Mouse (Mus musculus): ENCODE results near the gene Zfp108. TPM values are rescaled to one million over a fixed set of nuclear protein-coding genes. Genes with fewer than 3 reads are reported as not detected.
"Not testable (repeated sequence)": the region's sequence is repeated elsewhere in the genome, so short reads cannot be mapped to it uniquely, and the experiment has no call there.

Zfp108 gene
- polyA plus RNA-seq, 1 experiment from 2014 or later: 1.5 TPM

- H3K4me3 ChIP-seq (ENCODE audit: low read depth, low read length); H3K9ac ChIP-seq (ENCODE audit: low read depth, low read length); ATAC-seq (replicated peaks; ENCODE audit: insufficient number of reproducible peaks, low FRiP score, low TSS enrichment); H3K9me3 ChIP-seq (replicated peaks; ENCODE audit: control insufficient read depth, low read length); H3K4me2 ChIP-seq; H3K27ac ChIP-seq (ENCODE audit: low read depth, low read length); H3K4me1 ChIP-seq (ENCODE audit: control insufficient read depth, insufficient read depth, low read length); H3K27me3 ChIP-seq (ENCODE audit: control insufficient read depth, insufficient read depth, low read length): not testable (repeated sequence)
- 80% methylated on average over 3 of the region's 3 CpGs for WGBS (ENCODE audit: insufficient replicate concordance)
- peaks cover 17% of the 10 kb centered on the region for H3K36me3 ChIP-seq (ENCODE audit: control insufficient read depth, insufficient read depth, low read length)
These were observed 24.2 kb downstream of the Zfp108 start for GRCm38 (mm10) chr7:24278771-24279170.

DNA sequence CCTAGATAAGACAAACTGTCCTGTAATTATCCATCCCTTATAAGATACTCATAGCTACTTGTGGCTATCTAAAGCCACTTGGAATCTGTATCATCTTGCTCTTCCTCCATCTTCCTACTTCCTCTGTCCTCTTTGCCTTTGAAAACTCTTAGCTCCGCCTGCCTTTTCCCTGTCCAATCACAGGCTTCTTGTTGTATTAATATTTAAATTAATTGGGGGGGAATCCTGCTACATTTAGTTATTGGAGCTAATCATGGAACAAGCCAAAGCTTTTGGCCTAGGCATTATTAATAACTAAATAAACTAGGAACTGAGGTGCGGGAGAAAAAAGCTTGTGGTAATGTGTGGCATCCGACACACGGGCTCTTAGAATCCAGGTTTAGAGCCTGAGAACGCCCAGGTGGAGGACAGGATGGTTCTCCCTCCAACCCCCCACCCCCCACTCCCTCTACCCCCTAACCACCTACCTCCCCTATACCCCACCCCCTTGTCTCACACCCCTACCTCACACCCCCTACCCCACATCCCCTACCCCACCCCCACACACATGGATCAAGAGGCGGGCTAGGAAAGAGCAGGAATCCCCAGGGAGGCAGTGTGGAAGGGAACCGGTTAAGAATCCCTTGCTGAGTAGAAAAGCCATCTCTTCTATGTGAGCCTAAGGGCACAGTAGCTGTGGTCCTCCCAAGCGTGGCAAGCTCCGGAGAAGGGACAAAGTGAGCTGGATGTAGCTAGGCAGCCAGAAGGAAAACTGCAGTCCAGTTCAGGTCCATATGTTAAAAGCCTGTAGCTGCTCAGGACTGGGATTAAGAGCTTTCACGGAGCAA lies 25.6 kb downstream of the Zfp108 start:
- no peak for ATAC-seq (replicated peaks; ENCODE audit: insufficient number of reproducible peaks, low FRiP score, low TSS enrichment)
- H3K36me3 ChIP-seq (ENCODE audit: control insufficient read depth, insufficient read depth, low read length): peaks cover 4% of the 10 kb centered on the region

DNA sequence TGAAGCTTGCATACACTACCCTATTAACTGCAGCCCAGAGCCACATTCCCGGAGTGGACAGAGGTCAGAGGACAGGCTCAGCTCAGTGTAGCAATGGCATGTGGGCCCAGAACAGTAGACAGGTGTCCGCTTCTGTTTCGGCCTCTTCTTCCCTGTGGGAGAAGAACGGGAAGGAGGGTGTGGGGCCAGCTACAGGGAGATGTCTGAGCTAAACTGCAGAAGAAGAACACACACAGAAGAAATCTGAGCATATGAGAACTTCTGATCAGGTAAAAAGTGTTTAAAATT lies 26.2 kb downstream of the Zfp108 start:
- H3K9me3 ChIP-seq (replicated peaks; ENCODE audit: control insufficient read depth, low read length): no peaks in the 10 kb centered on the region
- 52% methylated on average over 4 of the region's 4 CpGs for WGBS (ENCODE audit: insufficient replicate concordance)
- ATAC-seq (replicated peaks; ENCODE audit: insufficient number of reproducible peaks, low FRiP score, low TSS enrichment): no peak
- no peaks in the 10 kb centered on the region for H3K27me3 ChIP-seq (ENCODE audit: control insufficient read depth, insufficient read depth, low read length)
- H3K4me1 ChIP-seq (ENCODE audit: control insufficient read depth, insufficient read depth, low read length): no peaks in the 10 kb centered on the region
- H3K4me2 ChIP-seq: no peak overlapping the region
- no peak overlapping the region for H3K9ac ChIP-seq (ENCODE audit: low read depth, low read length)
- H3K36me3 ChIP-seq (ENCODE audit: control insufficient read depth, insufficient read depth, low read length): peaks cover 4% of the 10 kb centered on the region
- no peak overlapping the region for H3K4me3 ChIP-seq (ENCODE audit: low read depth, low read length)
- no peak overlapping the region for H3K27ac ChIP-seq (ENCODE audit: low read depth, low read length)

More for the DNA sequence above, 25.6 kb downstream of the Zfp108 start:
- no peak overlapping the region for H3K27ac ChIP-seq (ENCODE audit: low read depth, low read length)
- 50% methylated on average over 10 of the region's 10 CpGs for WGBS (ENCODE audit: insufficient replicate concordance)
- H3K4me3 ChIP-seq (ENCODE audit: low read depth, low read length): no peak overlapping the region
- no peak overlapping the region for H3K4me2 ChIP-seq
- no peaks in the 10 kb centered on the region for H3K27me3 ChIP-seq (ENCODE audit: control insufficient read depth, insufficient read depth, low read length)
- no peaks in the 10 kb centered on the region for H3K9me3 ChIP-seq (replicated peaks; ENCODE audit: control insufficient read depth, low read length)
- H3K9ac ChIP-seq (ENCODE audit: low read depth, low read length): no peak overlapping the region
- H3K4me1 ChIP-seq (ENCODE audit: control insufficient read depth, insufficient read depth, low read length): no peaks in the 10 kb centered on the region

GRCm38 (mm10) chr7:24286090-24286489 lies 31.5 kb downstream of the Zfp108 start:
- Histone ChIP-seq H3K4me3 (ENCODE audit: low read depth, low read length) (no peak overlapping the region), H3K9me3 (replicated peaks; ENCODE audit: control insufficient read depth, low read length) (no peaks in the 10 kb centered on the region), H3K27ac (ENCODE audit: low read depth, low read length) (no peak overlapping the region), H3K27me3 (ENCODE audit: control insufficient read depth, insufficient read depth, low read length) (no peaks in the 10 kb centered on the region), H3K36me3 (ENCODE audit: control insufficient read depth, insufficient read depth, low read length) (peaks cover 14% of the 10 kb centered on the region), H3K4me2 (no peak overlapping the region), H3K9ac (ENCODE audit: low read depth, low read length) (no peak overlapping the region), H3K4me1 (ENCODE audit: control insufficient read depth, insufficient read depth, low read length) (no peaks in the 10 kb centered on the region)
- ATAC-seq (replicated peaks; ENCODE audit: insufficient number of reproducible peaks, low FRiP score, low TSS enrichment): no peak
- 47% methylated on average over 4 of the region's 4 CpGs for WGBS (ENCODE audit: insufficient replicate concordance)

- no peak overlapping the region for H3K27ac ChIP-seq (ENCODE audit: low read depth, low read length)
- 64% methylated on average over 4 of the region's 4 CpGs for WGBS (ENCODE audit: insufficient replicate concordance)
- no peaks in the 10 kb centered on the region for H3K9me3 ChIP-seq (replicated peaks; ENCODE audit: control insufficient read depth, low read length)
- no peaks in the 10 kb centered on the region for H3K4me1 ChIP-seq (ENCODE audit: control insufficient read depth, insufficient read depth, low read length)
- H3K9ac ChIP-seq (ENCODE audit: low read depth, low read length): no peak overlapping the region
- no peak for ATAC-seq (replicated peaks; ENCODE audit: insufficient number of reproducible peaks, low FRiP score, low TSS enrichment)
- H3K27me3 ChIP-seq (ENCODE audit: control insufficient read depth, insufficient read depth, low read length): no peaks in the 10 kb centered on the region
- no peak overlapping the region for H3K4me3 ChIP-seq (ENCODE audit: low read depth, low read length)
- peaks cover 22% of the 10 kb centered on the region for H3K36me3 ChIP-seq (ENCODE audit: control insufficient read depth, insufficient read depth, low read length)
- H3K4me2 ChIP-seq: no peak overlapping the region
These were observed 32.3 kb downstream of the Zfp108 start for GRCm38 (mm10) chr7:24286916-24287315.

DNA sequence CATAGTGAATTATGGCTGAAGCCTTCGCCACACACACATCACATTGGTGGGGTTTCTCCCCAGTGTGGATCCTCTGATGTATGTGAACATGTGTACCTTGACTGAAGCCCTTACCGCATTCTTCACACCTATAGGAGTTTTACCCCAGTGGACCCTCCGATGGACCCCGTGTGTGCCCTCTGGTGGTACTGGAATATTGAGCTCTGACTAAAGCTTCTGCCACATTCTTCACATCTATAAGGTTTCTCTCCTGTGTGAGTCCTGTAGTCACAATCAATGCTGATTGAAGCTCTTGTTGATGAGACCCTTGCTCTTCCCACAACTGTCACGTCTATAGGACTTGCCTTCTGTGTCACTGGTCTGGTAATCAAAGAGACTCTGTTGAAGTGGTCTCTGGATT lies 33.1 kb downstream of the Zfp108 start:
- ATAC-seq (replicated peaks; ENCODE audit: insufficient number of reproducible peaks, low FRiP score, low TSS enrichment): no peak
- Histone ChIP-seq H3K4me2 (no peak overlapping the region), H3K36me3 (ENCODE audit: control insufficient read depth, insufficient read depth, low read length) (peaks cover 30% of the 10 kb centered on the region), H3K4me1 (ENCODE audit: control insufficient read depth, insufficient read depth, low read length) (no peaks in the 10 kb centered on the region), H3K9ac (ENCODE audit: low read depth, low read length) (no peak overlapping the region), H3K27ac (ENCODE audit: low read depth, low read length) (no peak overlapping the region), H3K27me3 (ENCODE audit: control insufficient read depth, insufficient read depth, low read length) (no peaks in the 10 kb centered on the region), H3K4me3 (ENCODE audit: low read depth, low read length) (no peak overlapping the region), H3K9me3 (replicated peaks; ENCODE audit: control insufficient read depth, low read length) (no peaks in the 10 kb centered on the region)
- 79% methylated on average over 5 of the region's 5 CpGs for WGBS (ENCODE audit: insufficient replicate concordance)

DNA sequence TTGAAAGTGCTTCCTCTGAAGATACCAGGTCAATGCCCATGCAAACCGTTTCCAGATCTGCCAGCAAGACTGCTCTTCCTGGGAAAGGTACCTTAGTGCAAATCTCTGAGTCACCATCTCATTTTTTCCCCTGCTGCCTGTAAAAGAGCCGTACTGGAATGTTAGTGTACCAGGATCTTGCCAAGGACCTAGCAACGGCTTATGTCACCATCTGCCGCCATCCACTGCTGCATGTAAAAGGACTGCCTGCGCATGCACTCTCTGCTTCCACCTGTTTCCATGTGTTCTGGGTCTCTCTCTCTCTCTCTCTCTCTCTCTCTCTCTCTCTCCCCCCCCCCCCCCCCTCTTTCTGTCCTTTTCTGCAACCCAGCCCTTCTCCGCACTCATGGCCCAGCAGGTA lies 33.9 kb downstream of the Zfp108 start:
- H3K4me2 ChIP-seq: no peak overlapping the region
- no peaks in the 10 kb centered on the region for H3K9me3 ChIP-seq (replicated peaks; ENCODE audit: control insufficient read depth, low read length)
- ATAC-seq (replicated peaks; ENCODE audit: insufficient number of reproducible peaks, low FRiP score, low TSS enrichment): no peak
- H3K4me3 ChIP-seq (ENCODE audit: low read depth, low read length): no peak overlapping the region
- H3K9ac ChIP-seq (ENCODE audit: low read depth, low read length): no peak overlapping the region
- no peaks in the 10 kb centered on the region for H3K27me3 ChIP-seq (ENCODE audit: control insufficient read depth, insufficient read depth, low read length)
- 88% methylated on average over 6 of the region's 6 CpGs for WGBS (ENCODE audit: insufficient replicate concordance)
- H3K4me1 ChIP-seq (ENCODE audit: control insufficient read depth, insufficient read depth, low read length): no peaks in the 10 kb centered on the region
- H3K27ac ChIP-seq (ENCODE audit: low read depth, low read length): no peak overlapping the region
- H3K36me3 ChIP-seq (ENCODE audit: control insufficient read depth, insufficient read depth, low read length): peaks cover 36% of the 10 kb centered on the region

- 93% methylated on average over 4 of the region's 4 CpGs for WGBS (ENCODE audit: insufficient replicate concordance)
- Histone ChIP-seq H3K9me3 (replicated peaks; ENCODE audit: control insufficient read depth, low read length) (no peaks in the 10 kb centered on the region), H3K9ac (ENCODE audit: low read depth, low read length) (no peak overlapping the region), H3K27me3 (ENCODE audit: control insufficient read depth, insufficient read depth, low read length) (no peaks in the 10 kb centered on the region), H3K4me1 (ENCODE audit: control insufficient read depth, insufficient read depth, low read length) (no peaks in the 10 kb centered on the region), H3K36me3 (ENCODE audit: control insufficient read depth, insufficient read depth, low read length) (peaks cover 40% of the 10 kb centered on the region), H3K4me2 (no peak overlapping the region), H3K4me3 (ENCODE audit: low read depth, low read length) (no peak overlapping the region), H3K27ac (ENCODE audit: low read depth, low read length) (no peak overlapping the region)
- ATAC-seq (replicated peaks; ENCODE audit: insufficient number of reproducible peaks, low FRiP score, low TSS enrichment): no peak
These were observed 35.6 kb downstream of the Zfp108 start for GRCm38 (mm10) chr7:24290106-24290693.

Measured in heart, embryonic 11.5 days (tissue).